Mouse (Mus musculus) testis, adult 2 months (tissue): ENCODE results near the gene Wee1.

Experiments
- CTCF ChIP-seq: fragments of 200-500 bp; IDR thresholded peaks from 2 replicates; pipeline ENCODE4 v1.5.1; 2012; ENCODE audit warnings: low read depth, mild to moderate bottlenecking, inconsistent platforms, low read length, moderate library complexity; ENCODE audit not compliant: control insufficient read depth, insufficient read depth, insufficient replicate concordance
- POLR2A ChIP-seq: fragments of 200-500 bp; IDR thresholded peaks from 2 replicates; pipeline ENCODE4 v1.6.1; 2012; ENCODE audit warnings: low read depth, mild to moderate bottlenecking, inconsistent platforms, low read length, moderate library complexity; ENCODE audit not compliant: control insufficient read depth

GRCm38 (mm10) chr7:110106633-110107032 is 15.2 kb upstream of the Wee1 start:
- no peak for TF ChIP-seq CTCF
- no peak for TF ChIP-seq POLR2A
